8 mouse cellular contexts compared by ENCODE assay signal in genomic region chr1:88806960-88807359, GRCm38 (mm10).
DNase-seq lines count a peak whose midpoint lies in the region; ATAC-seq and TF ChIP-seq lines count a peak whose summit lies in the region.

No protein-coding gene starts in this region.

- no peak for ATAC-seq in hindbrain, embryonic 11.5 days (ENCODE audit: low FRiP score)
- no peak for ATAC-seq in hindbrain, embryonic 13.5 days (ENCODE audit: low FRiP score)
- no peak for ATAC-seq in megakaryocyte progenitor cell, adult 5-6 weeks (replicated peaks; ENCODE audit: poor library complexity)

- peaks cover 4% of the 10 kb centered on the region; the same call in 1 of the 2 replicates for H3K4me1 ChIP-seq in hindbrain, embryonic 11.5 days (replicated peaks; ENCODE audit: control insufficient read depth, insufficient read depth, low read length)
- 0 out of 2 replicates have a peak, but pooled peaks cover 4% of the 10 kb centered on the region for H3K4me1 ChIP-seq in hindbrain, embryonic 13.5 days (replicated peaks)
- no peaks in the 10 kb centered on the region for H3K4me1 ChIP-seq in lung, adult 2 months (ENCODE audit: control insufficient read depth, insufficient read depth, low read length)

- no peak for TF ChIP-seq POLR2A in lung, adult 2 months (IDR thresholded peaks at IDR 0.05; ENCODE audit: borderline replicate concordance, extremely low read depth, low read depth, low read length)

- H3K36me3 ChIP-seq in hindbrain, embryonic 11.5 days (ENCODE audit: control insufficient read depth, insufficient read depth, low read length): no peaks in the 10 kb centered on the region
- no peaks in the 10 kb centered on the region for H3K36me3 ChIP-seq in hindbrain, embryonic 13.5 days

- no peak overlapping the region for H3K27ac ChIP-seq in hindbrain, embryonic 11.5 days (ENCODE audit: low read depth, low read length)
- no peak overlapping the region for H3K27ac ChIP-seq in hindbrain, embryonic 13.5 days

- H3K4me3 ChIP-seq in hindbrain, embryonic 11.5 days (ENCODE audit: low read depth, low read length): no peak overlapping the region
- no peak overlapping the region for H3K4me3 ChIP-seq in hindbrain, embryonic 13.5 days
- H3K4me3 ChIP-seq in lung, adult 2 months (replicated peaks; ENCODE audit: extremely low read depth, low read depth, low read length): no peak overlapping the region

- TF ChIP-seq CTCF in lung, adult 2 months (IDR thresholded peaks at IDR 0.05; ENCODE audit: insufficient read depth, low read length): peak; percentile 72

- intact Hi-C loops in gastrocnemius, postnatal 36 days (cut with DNase I): no loop called here

- 62% methylated on average over 6 of the region's 6 CpGs for WGBS in hindbrain, embryonic 11.5 days
- 63% methylated on average over 6 of the region's 6 CpGs for WGBS in hindbrain, embryonic 13.5 days
- WGBS in lung, adult 2 months: 57% methylated on average over 6 of the region's 6 CpGs

- H3K27me3 ChIP-seq in hindbrain, embryonic 11.5 days (ENCODE audit: control insufficient read depth, insufficient read depth, low read length): no peaks in the 10 kb centered on the region
- no peaks in the 10 kb centered on the region for H3K27me3 ChIP-seq in hindbrain, embryonic 13.5 days

- no peak overlapping the region for H3K9ac ChIP-seq in hindbrain, embryonic 11.5 days (ENCODE audit: low read depth, low read length)
- H3K9ac ChIP-seq in hindbrain, embryonic 13.5 days: no peak overlapping the region

- DNase-seq in hindbrain, embryonic 11.5 days (ENCODE audit: low spot score): peak; percentile 39
- DNase-seq in urinary bladder, postnatal 25 days (ENCODE audit: low spot score): peak; percentile 4
- no peak for DNase-seq in urinary bladder, postnatal 4 days (ENCODE audit: low spot score in 2 of 2)
- DNase-seq in gastrocnemius, postnatal 36 days: peak; percentile 30 to 47
- no peak for DNase-seq in lung, adult 2 months
- no peak for DNase-seq in urinary bladder, adult 18-20 months (ENCODE audit: low spot score in 2 of 2)

- no peak overlapping the region for H3K4me2 ChIP-seq in hindbrain, embryonic 11.5 days (replicated peaks; ENCODE audit: low read depth, low read length)
- H3K4me2 ChIP-seq in hindbrain, embryonic 13.5 days: no peak overlapping the region

- no peaks in the 10 kb centered on the region for H3K9me3 ChIP-seq in hindbrain, embryonic 11.5 days (ENCODE audit: control insufficient read depth, low read length)
- no peaks in the 10 kb centered on the region for H3K9me3 ChIP-seq in hindbrain, embryonic 13.5 days

Comparison
In these comparisons a context has a peak if more than half of its experiments do, and no peak if none do; other contexts are left out.
1. DNase-seq: peak in hindbrain, embryonic 11.5 days (single experiment), urinary bladder, postnatal 25 days (single experiment) and gastrocnemius, postnatal 36 days (2 of 2); none in urinary bladder, postnatal 4 days (0 of 2), lung, adult 2 months (single experiment) and urinary bladder, adult 18-20 months (0 of 2).